ENCODE assay signal across 9 mouse cellular contexts in genomic region chr8:120072259-120072658, GRCm38 (mm10). TPM values are rescaled to one million over a fixed set of nuclear protein-coding genes. Genes with fewer than 3 reads are reported as not detected.
DNase-seq lines count a peak whose midpoint lies in the region; ATAC-seq lines count a peak whose summit lies in the region.
"Had no signal": no experiment of that assay in that cellular context is flagged by ENCODE, and none has a peak within 500 bp of the region (broad histone marks: within the 10 kb centered on the region; RNA-seq: fewer than 3 reads in every experiment).

No protein-coding gene starts in this region.

- no peaks in the 10 kb centered on the region for H3K36me3 ChIP-seq in limb, embryonic 15.5 days
- H3K36me3 ChIP-seq in limb, embryonic 10.5 days = no peaks in the 10 kb centered on the region
- no peaks in the 10 kb centered on the region for H3K36me3 ChIP-seq in forebrain, embryonic 16.5 days (ENCODE audit: control insufficient read depth, insufficient read depth)

- H3K4me2 ChIP-seq in limb, embryonic 15.5 days = no peak overlapping the region
- no peak overlapping the region for H3K4me2 ChIP-seq in forebrain, embryonic 16.5 days (ENCODE audit: low read length)

- H3K4me1 ChIP-seq in limb, embryonic 15.5 days = peaks cover 36% of the 10 kb centered on the region
- peaks cover 26% of the 10 kb centered on the region for H3K4me1 ChIP-seq in limb, embryonic 10.5 days
- H3K4me1 ChIP-seq in forebrain, embryonic 16.5 days (replicated peaks; ENCODE audit: control insufficient read depth, insufficient read depth, low read length) = no peaks in the 10 kb centered on the region

- WGBS in limb, embryonic 15.5 days = 58% methylated on average over 9 of the region's 9 CpGs
- WGBS in limb, embryonic 10.5 days = 73% methylated on average over 9 of the region's 9 CpGs
- WGBS in forebrain, embryonic 16.5 days = 82% methylated on average over 9 of the region's 9 CpGs

- H3K9me3 ChIP-seq in limb, embryonic 15.5 days = no peaks in the 10 kb centered on the region
- H3K9me3 ChIP-seq in limb, embryonic 10.5 days (replicated peaks) = no peaks in the 10 kb centered on the region
- H3K9me3 ChIP-seq in forebrain, embryonic 16.5 days (ENCODE audit: control insufficient read depth, low read length) = no peaks in the 10 kb centered on the region

- H3K4me3 ChIP-seq in limb, embryonic 15.5 days = no peak overlapping the region
- H3K4me3 ChIP-seq in limb, embryonic 10.5 days = no peak overlapping the region
- H3K4me3 ChIP-seq in forebrain, embryonic 16.5 days (replicated peaks; ENCODE audit: low read length) = no peak overlapping the region

- H3K27ac ChIP-seq in limb, embryonic 15.5 days = peak overlapping the region; percentile 29
- no peak overlapping the region for H3K27ac ChIP-seq in limb, embryonic 10.5 days
- H3K27ac ChIP-seq in forebrain, embryonic 16.5 days (ENCODE audit: low read length) = no peak overlapping the region
- H3K27ac ChIP-seq: macrophage had no signal

- ATAC-seq in limb, embryonic 15.5 days (ENCODE audit: insufficient number of reproducible peaks, low FRiP score, low TSS enrichment, low read depth) = no peak
- no peak for ATAC-seq in forebrain, embryonic 16.5 days

- no peak for DNase-seq in limb, embryonic 10.5 days (ENCODE audit: low spot score)
- DNase-seq in adrenal gland, adult 18-20 months (ENCODE audit: low spot score in 2 of 2) = peak; percentile 41 to 48
- peak; percentile 67 for DNase-seq in cerebellum, adult 11 months
- peak; percentile 38 for DNase-seq in ovary, postnatal 14 days (ENCODE audit: low spot score)
- DNase-seq in spleen, adult 12 weeks (ENCODE audit: low spot score) = no peak

- no peak overlapping the region for H3K9ac ChIP-seq in limb, embryonic 15.5 days
- H3K9ac ChIP-seq in forebrain, embryonic 16.5 days (replicated peaks; ENCODE audit: low read depth, low read length) = no peak overlapping the region
- H3K9ac ChIP-seq: forebrain, postnatal 0 days had no signal

- H3K27me3 ChIP-seq in limb, embryonic 15.5 days = no peaks in the 10 kb centered on the region
- H3K27me3 ChIP-seq in limb, embryonic 10.5 days (ENCODE audit: low read depth, poor library complexity, severe bottlenecking) = 0 out of 2 replicates have a peak, but pooled peaks cover 12% of the 10 kb centered on the region
- no peaks in the 10 kb centered on the region for H3K27me3 ChIP-seq in forebrain, embryonic 16.5 days (replicated peaks; ENCODE audit: control insufficient read depth, insufficient read depth, low read length)

RNA-seq across cellular contexts. Expression of gene Zdhhc7, which starts 29.0 kb away (rescaled TPM):
- 32.7 and 32.8 TPM in 2 replicates for polyA plus RNA-seq in limb, embryonic 15.5 days (2015; fragmentation: Nextera tagmentation; extraction: Ambion mirVana)
- polyA plus RNA-seq in limb, embryonic 10.5 days (2016; fragmentation: Nextera tagmentation; extraction: Ambion mirVana) = 32.4 and 34.8 TPM in 2 replicates
- total RNA-seq in adrenal gland, adult 18-20 months (2021) = 10 to 100 TPM; 39.5 to 57.7 TPM
- polyA plus RNA-seq in forebrain, embryonic 16.5 days (2015; fragmentation: Nextera tagmentation; extraction: Ambion mirVana) = 28.9 and 29.7 TPM in 2 replicates

RNA-seq across cellular contexts. Expression of gene 6430548M08Rik, which starts 41.7 kb away (rescaled TPM):
- 7.6 and 8.7 TPM in 2 replicates for polyA plus RNA-seq in limb, embryonic 15.5 days (2015; fragmentation: Nextera tagmentation; extraction: Ambion mirVana)
- 1.7 and 2.2 TPM in 2 replicates for polyA plus RNA-seq in limb, embryonic 10.5 days (2016; fragmentation: Nextera tagmentation; extraction: Ambion mirVana)
- 100 to 1,000 TPM in 1 of 2 experiments, 10 to 100 TPM in 1; 60.5 to 130 TPM for total RNA-seq in adrenal gland, adult 18-20 months (2021)
- polyA plus RNA-seq in forebrain, embryonic 16.5 days (2015; fragmentation: Nextera tagmentation; extraction: Ambion mirVana) = 27.5 and 29.2 TPM in 2 replicates

Comparison
In these comparisons a context has a peak if more than half of its experiments do, and no peak if none do; other contexts are left out.
1. DNase-seq: peak in adrenal gland, adult 18-20 months (2 of 2), cerebellum, adult 11 months (single experiment) and ovary, postnatal 14 days (single experiment); none in limb, embryonic 10.5 days (single experiment) and spleen, adult 12 weeks (single experiment).